Mouse (Mus musculus) adrenal gland (tissue): ENCODE data around the gene Abi1.
"Not testable (repeated sequence)": the region's sequence is repeated elsewhere in the genome, so short reads cannot be mapped to it uniquely, and the experiment has no call there.

Experiments
- intact Hi-C: fragments of 180-260 bp; cut with DNase I; formaldehyde crosslinking; loops from one replicate; pipeline ENCODE4 v1.15.1; 2025

Abi1 gene

GRCm38 (mm10) chr2:22977387-22977973 lies 62.6 kb downstream of the Abi1 start:
- intact Hi-C loops: no loop called here

- intact Hi-C loops: no loop called here
These were observed 77.1 kb downstream of the Abi1 start for GRCm38 (mm10) chr2:22962970-22963369.

GRCm38 (mm10) chr2:22962242-22962641 lies 77.8 kb downstream of the Abi1 start:
- intact Hi-C loops: no loop called here

- intact Hi-C loops: no loop called here
These were observed 78.4 kb downstream of the Abi1 start for GRCm38 (mm10) chr2:22961681-22962080.

- intact Hi-C loops: no loop called here
These were observed 82.6 kb downstream of the Abi1 start for GRCm38 (mm10) chr2:22957415-22957814.

- intact Hi-C loops: no loop called here
These were observed 84.1 kb downstream of the Abi1 start for GRCm38 (mm10) chr2:22955914-22956313.

GRCm38 (mm10) chr2:22954278-22954677 lies 85.8 kb downstream of the Abi1 start:
- intact Hi-C loops: no loop called here

GRCm38 (mm10) chr2:22949956-22950355 lies 90.1 kb downstream of the Abi1 start:
- intact Hi-C loops: loop anchor here (5.0 kb wide), 1 partner anchor 87 kb away; no protein-coding TSS in a partner anchor

GRCm38 (mm10) chr2:22933556-22933955 lies 106.5 kb downstream of the Abi1 start:
- intact Hi-C loops: no loop called here

GRCm38 (mm10) chr2:22928259-22928658 lies 111.8 kb downstream of the Abi1 start:
- intact Hi-C loops: no loop called here

- intact Hi-C loops: not testable (repeated sequence)
These were observed 114.1 kb downstream of the Abi1 start for GRCm38 (mm10) chr2:22925911-22926310.

- intact Hi-C loops: no loop called here
These were observed 121.4 kb downstream of the Abi1 start for GRCm38 (mm10) chr2:22918651-22919050.

GRCm38 (mm10) chr2:22914421-22914820 lies 125.6 kb downstream of the Abi1 start:
- intact Hi-C loops: no loop called here

GRCm38 (mm10) chr2:22903947-22904346 lies 136.1 kb downstream of the Abi1 start:
- intact Hi-C loops: no loop called here

- intact Hi-C loops: loop anchor here (5.0 to 10.0 kb wide), 3 partner anchors 142 to 262 kb away; partner anchors contain the start of genes Mastl and Yme1l1
These were observed 144.5 kb downstream of the Abi1 start, which contains the start of gene Pdss1 for GRCm38 (mm10) chr2:22895282-22896273. Pdss1 (plus strand) TSS chr2:22895522.

GRCm38 (mm10) chr2:22894932-22895281 lies 145.1 kb downstream of the Abi1 start:
- intact Hi-C loops: loop anchor here (5.0 to 10.0 kb wide), 3 partner anchors 142 to 262 kb away; partner anchors contain the start of genes Mastl and Yme1l1
